12 mouse cellular contexts compared by ENCODE assay signal in the genomic region with DNA sequence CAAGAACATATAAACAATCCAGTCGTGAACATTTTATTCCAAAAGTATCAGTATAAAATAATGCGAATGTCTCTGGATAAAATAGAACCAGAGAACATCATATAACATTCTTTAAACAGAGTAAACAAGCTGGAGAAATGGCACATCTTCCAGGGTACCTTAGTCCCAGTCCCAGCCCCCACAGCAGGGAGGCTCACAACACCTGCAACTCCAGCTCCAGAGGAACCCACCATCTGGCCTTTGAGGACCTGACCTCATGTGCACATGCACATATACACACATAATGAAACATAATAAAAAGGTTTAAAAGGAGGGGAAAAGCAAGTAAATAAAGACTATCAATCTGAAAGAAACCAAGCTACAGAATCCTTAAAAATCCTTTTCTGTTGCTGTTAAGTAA.
"Had no signal": no experiment of that assay in that cellular context is flagged by ENCODE, and none has a peak within 500 bp of the region (broad histone marks: within the 10 kb centered on the region; RNA-seq: fewer than 3 reads in every experiment).

No protein-coding gene starts in this region.

- ATAC-seq: intestine, embryonic 16.5 days had no signal

- H3K4me3 ChIP-seq: left cerebral cortex, adult 2 months; limb, embryonic 15.5 days; liver, embryonic 13.5 days; neural tube, embryonic 12.5 days; stomach, embryonic 15.5 days had no signal

- H3K27ac ChIP-seq: left cerebral cortex, adult 2 months; limb, embryonic 15.5 days; neural tube, embryonic 12.5 days; stomach, embryonic 15.5 days had no signal

- DNase-seq: kidney, adult 2 months; kidney, postnatal 25 days; liver, embryonic 13.5 days; lung, adult 18-20 months; lung, postnatal 36 days; midbrain, embryonic 14.5 days; right cerebral cortex, postnatal 4 days had no signal
